Mouse (Mus musculus) thymus, adult 2 months (tissue): ENCODE data around the gene Appbp2. TPM values are rescaled to one million over a fixed set of nuclear protein-coding genes. Genes with fewer than 3 reads are reported as not detected.

Source experiments
- DNase-seq: peaks from one replicate; pipeline ENCODE4 v3.0.0; 2021
- H3K27ac ChIP-seq: fragments of 200-500 bp; 2 replicates; pipeline ENCODE4 v1.5.1; 2012; ENCODE audit warnings: low read length, control low read depth; ENCODE audit not compliant: control insufficient read depth, insufficient read depth
- H3K27me3 ChIP-seq: fragments of 200-500 bp; 2 replicates; pipeline ENCODE4 v1.6.1; 2012; ENCODE audit warnings: mild to moderate bottlenecking, low read length, moderate library complexity, mixed read lengths; ENCODE audit not compliant: control insufficient read depth, insufficient read depth
- H3K36me3 ChIP-seq: fragments of 200-500 bp; 2 replicates; pipeline ENCODE4 v1.6.1; 2012; ENCODE audit warnings: mild to moderate bottlenecking, low read length, moderate library complexity; ENCODE audit not compliant: control insufficient read depth, insufficient read depth
- H3K4me1 ChIP-seq: fragments of 200-500 bp; replicated peaks from 2 replicates; pipeline ENCODE4 v1.6.1; 2012; ENCODE audit warnings: low read length; ENCODE audit not compliant: control insufficient read depth, insufficient read depth
- H3K4me3 ChIP-seq: fragments of 200-500 bp; 2 replicates; pipeline ENCODE4 v1.5.1; 2012; ENCODE audit warnings: mild to moderate bottlenecking, low read length, control low read depth, moderate library complexity; ENCODE audit not compliant: control insufficient read depth, insufficient read depth
- CTCF ChIP-seq: fragments of 200-500 bp; IDR thresholded peaks from 2 replicates; pipeline ENCODE4 v1.5.1; 2012; ENCODE audit warnings: mild to moderate bottlenecking, control low read depth, low read length, moderate library complexity, borderline replicate concordance; ENCODE audit not compliant: control insufficient read depth, poor library complexity, insufficient read depth; ENCODE audit errors: extremely low read depth
- POLR2A ChIP-seq: fragments of 200-500 bp; IDR thresholded peaks from 2 replicates; pipeline ENCODE4 v1.6.1; 2012; ENCODE audit warnings: mild to moderate bottlenecking, low read length, control low read depth, moderate library complexity; ENCODE audit not compliant: control insufficient read depth, poor library complexity, insufficient read depth; ENCODE audit errors: extremely low read depth
- WGBS: fragments of 180-500 bp; shearing (Covaris S2); methylation state at CpG from one replicate; pipeline ENCODE4 v1.1.7; 2018; 5-methylcytosine and 5-hydroxymethylcytosine counted together
- polyA plus RNA-seq: library from polyadenylated mRNA; depleted of rRNA; stranded (reverse); fragments of >200 nt; gene quantifications from 2 replicates; pipeline ENCODE4 v1.2.3, GENCODE M21; 2012

The Appbp2 gene
- polyA plus RNA-seq, 1 experiment = 13.8 TPM

- H3K36me3 ChIP-seq = 0 out of 2 replicates have a peak, but pooled peaks cover under 1% of the 10 kb centered on the region
- WGBS = 96% methylated on average over 6 of the region's 6 CpGs
- peaks cover 4% of the 10 kb centered on the region; the same call in 1 of the 2 replicates for H3K4me1 ChIP-seq
- no peak overlapping the region for H3K27ac ChIP-seq
- no peak for TF ChIP-seq CTCF
- no peak for TF ChIP-seq POLR2A
- H3K4me3 ChIP-seq = no peak overlapping the region
- DNase-seq = no peak
- H3K27me3 ChIP-seq = no peaks in the 10 kb centered on the region
Measured at GRCm38 (mm10) chr11:85184839-85185238, 50.1 kb downstream of the Appbp2 start.

GRCm38 (mm10) chr11:85184082-85184481 is 50.8 kb downstream of the Appbp2 start:
- Histone ChIP-seq H3K4me1 (peaks cover 4% of the 10 kb centered on the region; the same call in 1 of the 2 replicates), H3K4me3 (no peak overlapping the region), H3K36me3 (no peaks in the 10 kb centered on the region), H3K27me3 (no peaks in the 10 kb centered on the region), H3K27ac (no peak overlapping the region)
- peak; percentile 64 for DNase-seq
- 93% methylated on average over 5 of the region's 5 CpGs for WGBS
- TF ChIP-seq POLR2A (no peak), CTCF (no peak)

- no peak for TF ChIP-seq CTCF
- TF ChIP-seq POLR2A = no peak
- Histone ChIP-seq H3K4me1 (peaks cover 4% of the 10 kb centered on the region; the same call in 1 of the 2 replicates), H3K27ac (no peak overlapping the region), H3K36me3 (no peaks in the 10 kb centered on the region), H3K4me3 (no peak overlapping the region; the same call in 1 of the 2 replicates), H3K27me3 (no peaks in the 10 kb centered on the region)
- 39% methylated on average over 13 of the region's 13 CpGs for WGBS
- DNase-seq = no peak
Measured at GRCm38 (mm10) chr11:85183284-85183779, 51.6 kb downstream of the Appbp2 start.

- Histone ChIP-seq H3K27ac (no peak overlapping the region), H3K4me1 (peaks cover 4% of the 10 kb centered on the region; the same call in 1 of the 2 replicates), H3K36me3 (no peaks in the 10 kb centered on the region), H3K27me3 (no peaks in the 10 kb centered on the region), H3K4me3 (peak overlapping the region; percentile 42)
- peak; percentile 86 for DNase-seq
- TF ChIP-seq CTCF (peak; percentile 89), POLR2A (no peak)
- 8% methylated on average over 20 of the region's 20 CpGs for WGBS
Measured at GRCm38 (mm10) chr11:85182617-85183283, 52.2 kb downstream of the Appbp2 start.

GRCm38 (mm10) chr11:85178413-85178812 is 56.5 kb downstream of the Appbp2 start:
- peaks cover 4% of the 10 kb centered on the region; the same call in 1 of the 2 replicates for H3K4me1 ChIP-seq

GRCm38 (mm10) chr11:85177761-85178160 is 57.2 kb downstream of the Appbp2 start:
- H3K4me1 ChIP-seq = peaks cover 4% of the 10 kb centered on the region; the same call in 1 of the 2 replicates
- WGBS = 68% methylated on average over 6 of the region's 6 CpGs
- no peak overlapping the region for H3K4me3 ChIP-seq
- no peak for DNase-seq
- no peaks in the 10 kb centered on the region for H3K36me3 ChIP-seq
- TF ChIP-seq CTCF (no peak), POLR2A (no peak)
- no peaks in the 10 kb centered on the region for H3K27me3 ChIP-seq
- H3K27ac ChIP-seq = no peak overlapping the region

More at GRCm38 (mm10) chr11:85178413-85178812, 56.5 kb downstream of the Appbp2 start:
- 95% methylated on average over 4 of the region's 4 CpGs for WGBS
- DNase-seq = no peak
- Histone ChIP-seq H3K27ac (no peak overlapping the region), H3K27me3 (no peaks in the 10 kb centered on the region), H3K36me3 (no peaks in the 10 kb centered on the region), H3K4me3 (no peak overlapping the region)
- TF ChIP-seq CTCF (no peak), POLR2A (no peak)
